Mouse (Mus musculus) heart, adult 2 months (tissue): Measurements from ENCODE around the gene Arrdc2.

Experiments used
- CTCF ChIP-seq: fragments of 200-600 bp; IDR thresholded peaks from 2 replicates; pipeline ENCODE4 v1.8.1; 2022; ENCODE audit warnings: antibody characterized with exemption, mild to moderate bottlenecking, moderate library complexity
- EP300 ChIP-seq: fragments of 200-500 bp; IDR thresholded peaks from 2 replicates; pipeline ENCODE4 v1.6.1; 2011; ENCODE audit warnings: low read depth, low read length, control low read depth; ENCODE audit not compliant: insufficient read depth

GRCm38 (mm10) chr8:70857516-70857915 is 18.0 kb upstream of the Arrdc2 start:
- TF ChIP-seq EP300 = no peak
- no peak for TF ChIP-seq CTCF
